Mouse (Mus musculus) intestine, embryonic 16.5 days (tissue): Measurements from ENCODE around the gene Cyfip2. TPM values are rescaled to one million over a fixed set of nuclear protein-coding genes. Genes with fewer than 3 reads are reported as not detected.

Source experiments
- ATAC-seq: fragments of 200-750 bp; cut with Nextera tagmentation; 2 replicates; pipeline ENCODE4 v1.8.0; 2017; ENCODE audit warnings: moderate TSS enrichment, moderate library complexity
- H3K27ac ChIP-seq: fragments of 300-500 bp; sonication (generic); 2 replicates; pipeline ENCODE4 v1.5.1; 2014; ENCODE audit warnings: mild to moderate bottlenecking, low read length
- H3K27me3 ChIP-seq: fragments of 300-500 bp; sonication (generic); replicated peaks from 2 replicates; pipeline ENCODE4 v1.6.1; 2014; ENCODE audit warnings: low read length, control low read depth, mixed read lengths; ENCODE audit not compliant: control insufficient read depth, insufficient read depth
- H3K36me3 ChIP-seq: fragments of 300-500 bp; sonication (generic); 2 replicates; pipeline ENCODE4 v1.6.1; 2014; ENCODE audit warnings: low read length, control low read depth; ENCODE audit not compliant: control insufficient read depth, insufficient read depth
- H3K4me1 ChIP-seq: fragments of 300-500 bp; sonication (generic); 2 replicates; pipeline ENCODE4 v1.6.1; 2014; ENCODE audit warnings: low read length, control low read depth, mixed read lengths; ENCODE audit not compliant: control insufficient read depth, insufficient read depth
- H3K4me2 ChIP-seq: fragments of 300-500 bp; sonication (generic); 2 replicates; pipeline ENCODE4 v1.6.1; 2014; ENCODE audit warnings: low read depth, low read length, control low read depth
- H3K4me3 ChIP-seq: fragments of 300-500 bp; sonication (generic); 2 replicates; pipeline ENCODE4 v1.5.1; 2014; ENCODE audit warnings: mild to moderate bottlenecking, low read length
- H3K9ac ChIP-seq: fragments of 300-500 bp; sonication (generic); 2 replicates; pipeline ENCODE4 v1.6.1; 2014; ENCODE audit warnings: low read depth, low read length
- H3K9me3 ChIP-seq: fragments of 300-500 bp; sonication (generic); 2 replicates; pipeline ENCODE4 v1.6.1; 2016; ENCODE audit warnings: low read length, control low read depth; ENCODE audit not compliant: control insufficient read depth
- WGBS: fragments of 180-500 bp; shearing (Covaris S2); extraction: QIAGEN DNeasy Blood & Tissue Kit; methylation state at CpG from one replicate; pipeline ENCODE4 v1.1.7; 2014; 5-methylcytosine and 5-hydroxymethylcytosine counted together
- polyA plus RNA-seq: library from polyadenylated mRNA; unstranded; fragments of >200 nt; fragmentation: Nextera tagmentation; extraction: Ambion mirVana; gene quantifications from 2 replicates; pipeline ENCODE4 v1.2.1, GENCODE M21; 2015

Cyfip2 gene
- polyA plus RNA-seq, 1 experiment from 2014 or later, result 5.7 TPM

GRCm38 (mm10) chr11:46286803-46287202 is 25.9 kb downstream of the Cyfip2 start:
- Histone ChIP-seq H3K27ac (no peak overlapping the region), H3K4me3 (no peak overlapping the region), H3K4me2 (no peak overlapping the region), H3K9ac (no peak overlapping the region), H3K36me3 (no peaks in the 10 kb centered on the region), H3K27me3 (no peaks in the 10 kb centered on the region), H3K4me1 (no peaks in the 10 kb centered on the region), H3K9me3 (no peaks in the 10 kb centered on the region)
- 55% methylated on average over 6 of the region's 6 CpGs for WGBS
- no peak for ATAC-seq

GRCm38 (mm10) chr11:46283800-46284199 is 28.9 kb downstream of the Cyfip2 start:
- Histone ChIP-seq H3K27me3 (no peaks in the 10 kb centered on the region), H3K36me3 (no peaks in the 10 kb centered on the region), H3K9me3 (no peaks in the 10 kb centered on the region), H3K4me1 (no peaks in the 10 kb centered on the region), H3K4me3 (no peak overlapping the region), H3K27ac (no peak overlapping the region), H3K9ac (no peak overlapping the region), H3K4me2 (no peak overlapping the region)
- no peak for ATAC-seq
- 92% methylated on average over 6 of the region's 6 CpGs for WGBS

GRCm38 (mm10) chr11:46282612-46283011 is 30.0 kb downstream of the Cyfip2 start:
- H3K4me2 ChIP-seq, result no peak overlapping the region
- H3K36me3 ChIP-seq, result no peaks in the 10 kb centered on the region
- H3K4me1 ChIP-seq, result no peaks in the 10 kb centered on the region
- no peak overlapping the region for H3K9ac ChIP-seq
- no peak for ATAC-seq
- no peak overlapping the region for H3K4me3 ChIP-seq
- no peaks in the 10 kb centered on the region for H3K27me3 ChIP-seq
- no peaks in the 10 kb centered on the region for H3K9me3 ChIP-seq
- H3K27ac ChIP-seq, result no peak overlapping the region
- 78% methylated on average over 5 of the region's 5 CpGs for WGBS

GRCm38 (mm10) chr11:46278709-46279108 is 34.0 kb downstream of the Cyfip2 start:
- no peak overlapping the region for H3K9ac ChIP-seq
- no peaks in the 10 kb centered on the region for H3K9me3 ChIP-seq
- H3K4me3 ChIP-seq, result no peak overlapping the region
- no peaks in the 10 kb centered on the region for H3K27me3 ChIP-seq
- H3K4me2 ChIP-seq, result no peak overlapping the region
- WGBS, result 92% methylated on average over 12 of the region's 12 CpGs
- no peak for ATAC-seq
- no peaks in the 10 kb centered on the region for H3K4me1 ChIP-seq
- H3K27ac ChIP-seq, result no peak overlapping the region
- no peaks in the 10 kb centered on the region for H3K36me3 ChIP-seq

GRCm38 (mm10) chr11:46278140-46278539 is 34.5 kb downstream of the Cyfip2 start:
- no peak for ATAC-seq
- Histone ChIP-seq H3K27ac (no peak overlapping the region), H3K9me3 (no peaks in the 10 kb centered on the region), H3K4me1 (no peaks in the 10 kb centered on the region), H3K36me3 (no peaks in the 10 kb centered on the region), H3K4me3 (no peak overlapping the region), H3K9ac (no peak overlapping the region), H3K27me3 (no peaks in the 10 kb centered on the region), H3K4me2 (no peak overlapping the region)
- 70% methylated on average over 5 of the region's 5 CpGs for WGBS

GRCm38 (mm10) chr11:46276778-46277177 is 35.9 kb downstream of the Cyfip2 start:
- no peak for ATAC-seq
- Histone ChIP-seq H3K36me3 (no peaks in the 10 kb centered on the region), H3K4me1 (no peaks in the 10 kb centered on the region), H3K4me3 (no peak overlapping the region), H3K4me2 (no peak overlapping the region), H3K9ac (no peak overlapping the region), H3K27me3 (no peaks in the 10 kb centered on the region), H3K27ac (no peak overlapping the region), H3K9me3 (no peaks in the 10 kb centered on the region)
- WGBS, result 46% methylated on average over 5 of the region's 5 CpGs

GRCm38 (mm10) chr11:46276168-46276567 is 36.5 kb downstream of the Cyfip2 start:
- H3K4me1 ChIP-seq, result no peaks in the 10 kb centered on the region
- no peak overlapping the region for H3K4me3 ChIP-seq
- H3K27me3 ChIP-seq, result no peaks in the 10 kb centered on the region
- no peak overlapping the region for H3K9ac ChIP-seq
- H3K9me3 ChIP-seq, result no peaks in the 10 kb centered on the region
- no peak overlapping the region for H3K27ac ChIP-seq
- 90% methylated on average over 8 of the region's 8 CpGs for WGBS
- no peak overlapping the region for H3K4me2 ChIP-seq
- no peak for ATAC-seq
- H3K36me3 ChIP-seq, result no peaks in the 10 kb centered on the region

GRCm38 (mm10) chr11:46275302-46275701 is 37.4 kb downstream of the Cyfip2 start:
- H3K4me2 ChIP-seq, result no peak overlapping the region
- no peaks in the 10 kb centered on the region for H3K4me1 ChIP-seq
- no peaks in the 10 kb centered on the region for H3K36me3 ChIP-seq
- H3K27me3 ChIP-seq, result no peaks in the 10 kb centered on the region
- no peak overlapping the region for H3K9ac ChIP-seq
- 7% methylated on average over 6 of the region's 6 CpGs for WGBS
- H3K9me3 ChIP-seq, result no peaks in the 10 kb centered on the region
- peak; percentile 87 for ATAC-seq
- no peak overlapping the region for H3K27ac ChIP-seq
- no peak overlapping the region for H3K4me3 ChIP-seq

- 95% methylated on average over 3 of the region's 3 CpGs for WGBS
- H3K4me3 ChIP-seq, result no peak overlapping the region
- H3K36me3 ChIP-seq, result no peaks in the 10 kb centered on the region
- H3K4me2 ChIP-seq, result no peak overlapping the region
- H3K9me3 ChIP-seq, result no peaks in the 10 kb centered on the region
- H3K27me3 ChIP-seq, result no peaks in the 10 kb centered on the region
- no peaks in the 10 kb centered on the region for H3K4me1 ChIP-seq
- no peak overlapping the region for H3K9ac ChIP-seq
- H3K27ac ChIP-seq, result no peak overlapping the region
- no peak for ATAC-seq
Measured at GRCm38 (mm10) chr11:46273969-46274368, 38.7 kb downstream of the Cyfip2 start.

- Histone ChIP-seq H3K9ac (no peak overlapping the region), H3K36me3 (0 out of 2 replicates have a peak, but pooled peaks cover 2% of the 10 kb centered on the region), H3K27ac (no peak overlapping the region), H3K27me3 (no peaks in the 10 kb centered on the region), H3K4me3 (no peak overlapping the region), H3K9me3 (no peaks in the 10 kb centered on the region), H3K4me1 (no peaks in the 10 kb centered on the region), H3K4me2 (no peak overlapping the region)
- 76% methylated on average over 8 of the region's 8 CpGs for WGBS
- ATAC-seq, result no peak
Measured at GRCm38 (mm10) chr11:46272058-46272681, 40.5 kb downstream of the Cyfip2 start.
